Mouse (Mus musculus): ENCODE data around the gene Actn3.

DNA sequence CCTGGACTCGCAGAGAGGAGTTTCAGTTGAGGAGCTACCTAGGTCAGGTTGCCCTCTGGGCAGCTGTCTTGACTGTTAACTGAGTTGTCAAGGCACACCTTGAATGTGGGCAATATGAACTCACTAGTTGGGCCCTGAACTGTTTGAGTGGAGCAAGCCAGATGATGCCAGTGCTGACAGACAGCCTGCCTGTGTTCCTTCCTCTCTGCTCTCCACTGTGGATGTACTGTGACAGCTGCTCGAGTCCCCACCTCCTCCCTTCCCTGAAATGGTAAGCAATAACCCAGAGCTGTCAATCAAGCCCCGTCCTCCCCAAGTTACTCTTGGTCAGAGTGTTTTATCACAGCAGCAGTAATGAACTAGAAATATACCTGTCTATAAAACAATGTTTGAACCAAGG, 22.2 kb upstream of the Actn3 start:
- no peak for TF ChIP-seq POLR2A (IDR thresholded peaks at IDR 0.05; ENCODE audit: insufficient read length, low read depth)
- TF ChIP-seq USF1 (IDR thresholded peaks at IDR 0.05; ENCODE audit: low read depth), result no peak

All from myocyte (in vitro differentiated cells).